Mouse (Mus musculus) CH12.LX (cell line): ENCODE results near the gene Tspan14.

Experiments used
- CHD2 ChIP-seq: IDR thresholded peaks from 2 replicates; pipeline ENCODE4 v1.6.1; 2011; ENCODE audit warnings: low read length, improper control_type of control experiment
- CTCF ChIP-seq, 2 experiments: IDR thresholded peaks in 1 of 2; conservative IDR thresholded peaks in 1 of 2; 2 replicates each; pipeline ENCODE4 v1.5.1; 2011 to 2012; ENCODE audit warnings: low read depth in 2 of 2, low read length in 2 of 2, improper control_type of control experiment in 1 of 2, inconsistent platforms in 1 of 2, mild to moderate bottlenecking in 1 of 2, moderate library complexity in 1 of 2
- ELF1 ChIP-seq: IDR thresholded peaks from 2 replicates; pipeline ENCODE4 v1.6.1; 2014; ENCODE audit warnings: low read depth, mild to moderate bottlenecking, inconsistent platforms, low read length, improper control_type of control experiment
- EP300 ChIP-seq: IDR thresholded peaks from 2 replicates; pipeline ENCODE4 v1.6.1; 2011; ENCODE audit warnings: low read length, improper control_type of control experiment
- GABPA ChIP-seq: IDR thresholded peaks from 2 replicates; pipeline ENCODE4 v1.6.1; 2012; ENCODE audit warnings: low read depth, low read length, improper control_type of control experiment, inconsistent platforms; ENCODE audit not compliant: insufficient replicate concordance
- MAX ChIP-seq: IDR thresholded peaks from 2 replicates; pipeline ENCODE4 v1.6.1; 2011; ENCODE audit warnings: low read length, improper control_type of control experiment
- MAZ ChIP-seq: IDR thresholded peaks from 2 replicates; pipeline ENCODE4 v1.6.1; 2012; ENCODE audit warnings: low read depth, mild to moderate bottlenecking, inconsistent platforms, low read length, improper control_type of control experiment, moderate library complexity
- MEF2A ChIP-seq: IDR thresholded peaks from 2 replicates; pipeline ENCODE4 v1.6.1; 2014; ENCODE audit warnings: low read depth, mild to moderate bottlenecking, inconsistent platforms, low read length, improper control_type of control experiment, borderline replicate concordance
- MXI1 ChIP-seq: IDR thresholded peaks from 2 replicates; pipeline ENCODE4 v1.6.1; 2011; ENCODE audit warnings: mild to moderate bottlenecking, low read depth, low read length, improper control_type of control experiment
- POLR2A ChIP-seq: IDR thresholded peaks from 2 replicates; pipeline ENCODE4 v1.6.1; 2011; ENCODE audit warnings: low read depth, mild to moderate bottlenecking, improper control_type of control experiment, low read length
- RAD21 ChIP-seq: IDR thresholded peaks from 2 replicates; pipeline ENCODE4 v1.6.1; 2011; ENCODE audit warnings: low read depth, mild to moderate bottlenecking, low read length, improper control_type of control experiment, moderate library complexity
- TBP ChIP-seq: conservative IDR thresholded peaks from 2 replicates; pipeline ENCODE4 v1.6.1; 2011; ENCODE audit warnings: low read depth, low read length, improper control_type of control experiment
- TCF12 ChIP-seq: IDR thresholded peaks from 2 replicates; pipeline ENCODE4 v1.6.1; 2014; ENCODE audit warnings: low read depth, mild to moderate bottlenecking, inconsistent platforms, low read length, improper control_type of control experiment
- USF2 ChIP-seq: conservative IDR thresholded peaks from 2 replicates; pipeline ENCODE4 v1.6.1; 2011; ENCODE audit warnings: low read depth, low read length, improper control_type of control experiment

GRCm38 (mm10) chr14:40965507-40966356 is 875 bp downstream of the Tspan14 start:
- TF ChIP-seq POLR2A (no peak), EP300 (no peak), ELF1 (no peak), GABPA (no peak), MAZ (no peak), RAD21 (no peak), CTCF (conservative IDR thresholded peaks at IDR 0.05 in 1 of 2, IDR thresholded peaks at IDR 0.05 in 1 of 2; ENCODE audit: low read depth in 2 of 2, low read length in 2 of 2) (no peak), MXI1 (no peak; the same call in 1 of the 2 replicates), USF2 (no peak), TBP (no peak), MAX (no peak), TCF12 (no peak), MEF2A (no peak), CHD2 (no peak)
